Mouse (Mus musculus): ENCODE measurements at regions not wholly inside any gene's neighbourhood (a gene's known extent, or its start where the extent isn't known, plus 50 kb on each side); places are given as distances from the start of the nearest gene placed in this dataset.
A peak's percentile ranks its signal among the peaks of the same experiment; 100 is the strongest.

GRCm38 (mm10) chr3:78889326-78889725 lies 397.0 kb downstream of the Rapgef2 start:
- 88% methylated on average over 3 of the region's 3 CpGs for WGBS

GRCm38 (mm10) chr3:78884715-78885114 lies 401.6 kb downstream of the Rapgef2 start:
- Histone ChIP-seq H3K36me3 (no peaks in the 10 kb centered on the region), H3K4me1 (no peaks in the 10 kb centered on the region), H3K9me3 (replicated peaks) (no peaks in the 10 kb centered on the region), H3K27ac (no peak overlapping the region), H3K4me3 (no peak overlapping the region), H3K27me3 (ENCODE audit: low read depth, poor library complexity, severe bottlenecking) (no peaks in the 10 kb centered on the region)
- 84% methylated on average over 9 of the region's 9 CpGs for WGBS
- no peak for DNase-seq (ENCODE audit: low spot score)

More at GRCm38 (mm10) chr3:78889326-78889725, 397.0 kb downstream of the Rapgef2 start:
- no peak overlapping the region for H3K27ac ChIP-seq
- no peaks in the 10 kb centered on the region for H3K4me1 ChIP-seq
- no peaks in the 10 kb centered on the region for H3K27me3 ChIP-seq (ENCODE audit: low read depth, poor library complexity, severe bottlenecking)
- no peak overlapping the region for H3K4me3 ChIP-seq
- no peaks in the 10 kb centered on the region for H3K9me3 ChIP-seq (replicated peaks)
- DNase-seq (ENCODE audit: low spot score), result no peak
- no peaks in the 10 kb centered on the region for H3K36me3 ChIP-seq

- H3K36me3 ChIP-seq, result no peaks in the 10 kb centered on the region
- no peaks in the 10 kb centered on the region for H3K9me3 ChIP-seq (replicated peaks)
- H3K27me3 ChIP-seq (ENCODE audit: low read depth, poor library complexity, severe bottlenecking), result no peaks in the 10 kb centered on the region
- no peaks in the 10 kb centered on the region for H3K4me1 ChIP-seq
- no peak for DNase-seq (ENCODE audit: low spot score)
- no peak overlapping the region for H3K27ac ChIP-seq
- H3K4me3 ChIP-seq, result no peak overlapping the region
- 89% methylated on average over 11 of the region's 11 CpGs for WGBS
Measured at GRCm38 (mm10) chr3:78884029-78884428, 402.3 kb downstream of the Rapgef2 start.

GRCm38 (mm10) chr3:78880072-78880471 lies 406.2 kb downstream of the Rapgef2 start:
- Histone ChIP-seq H3K4me1 (no peaks in the 10 kb centered on the region), H3K27me3 (ENCODE audit: low read depth, poor library complexity, severe bottlenecking) (no peaks in the 10 kb centered on the region), H3K4me3 (no peak overlapping the region), H3K27ac (no peak overlapping the region), H3K36me3 (no peaks in the 10 kb centered on the region), H3K9me3 (replicated peaks) (no peaks in the 10 kb centered on the region)
- 87% methylated on average over 13 of the region's 13 CpGs for WGBS
- no peak for DNase-seq (ENCODE audit: low spot score)

GRCm38 (mm10) chr3:78877323-78877722 lies 409.0 kb downstream of the Rapgef2 start:
- H3K36me3 ChIP-seq, result no peaks in the 10 kb centered on the region
- WGBS, result 81% methylated on average over 3 of the region's 3 CpGs
- H3K4me1 ChIP-seq, result no peaks in the 10 kb centered on the region
- DNase-seq (ENCODE audit: low spot score), result no peak
- no peak overlapping the region for H3K4me3 ChIP-seq
- no peaks in the 10 kb centered on the region for H3K27me3 ChIP-seq (ENCODE audit: low read depth, poor library complexity, severe bottlenecking)
- no peaks in the 10 kb centered on the region for H3K9me3 ChIP-seq (replicated peaks)
- H3K27ac ChIP-seq, result no peak overlapping the region

- DNase-seq (ENCODE audit: low spot score), result no peak
- no peak overlapping the region for H3K27ac ChIP-seq
- no peak overlapping the region for H3K4me3 ChIP-seq
- 90% methylated on average over 1 of the region's 1 CpGs for WGBS
- H3K4me1 ChIP-seq, result no peaks in the 10 kb centered on the region
- H3K27me3 ChIP-seq (ENCODE audit: low read depth, poor library complexity, severe bottlenecking), result no peaks in the 10 kb centered on the region
- no peaks in the 10 kb centered on the region for H3K9me3 ChIP-seq (replicated peaks)
- H3K36me3 ChIP-seq, result no peaks in the 10 kb centered on the region
Measured at GRCm38 (mm10) chr3:78866896-78867295, 419.4 kb downstream of the Rapgef2 start.

- Histone ChIP-seq H3K4me3 (no peak overlapping the region), H3K36me3 (no peaks in the 10 kb centered on the region), H3K4me1 (no peaks in the 10 kb centered on the region), H3K9me3 (replicated peaks) (no peaks in the 10 kb centered on the region), H3K27me3 (ENCODE audit: low read depth, poor library complexity, severe bottlenecking) (no peaks in the 10 kb centered on the region), H3K27ac (no peak overlapping the region)
- WGBS, result 91% methylated on average over 9 of the region's 9 CpGs
- no peak for DNase-seq (ENCODE audit: low spot score)
Measured at GRCm38 (mm10) chr3:78866083-78866726, 420.1 kb downstream of the Rapgef2 start.

- DNase-seq (ENCODE audit: low spot score), result no peak
- 91% methylated on average over 2 of the region's 2 CpGs for WGBS
- no peaks in the 10 kb centered on the region for H3K36me3 ChIP-seq
- no peaks in the 10 kb centered on the region for H3K4me1 ChIP-seq
- H3K4me3 ChIP-seq, result no peak overlapping the region
- H3K27me3 ChIP-seq (ENCODE audit: low read depth, poor library complexity, severe bottlenecking), result no peaks in the 10 kb centered on the region
- H3K9me3 ChIP-seq (replicated peaks), result no peaks in the 10 kb centered on the region
- H3K27ac ChIP-seq, result no peak overlapping the region
Measured at GRCm38 (mm10) chr3:78863005-78863404, 423.3 kb downstream of the Rapgef2 start.

- DNase-seq (ENCODE audit: low spot score), result no peak
- Histone ChIP-seq H3K27me3 (ENCODE audit: low read depth, poor library complexity, severe bottlenecking) (no peaks in the 10 kb centered on the region), H3K9me3 (replicated peaks) (no peaks in the 10 kb centered on the region), H3K4me3 (no peak overlapping the region), H3K27ac (no peak overlapping the region), H3K36me3 (no peaks in the 10 kb centered on the region), H3K4me1 (no peaks in the 10 kb centered on the region)
- WGBS, result 76% methylated on average over 8 of the region's 8 CpGs
Measured at GRCm38 (mm10) chr3:78846617-78847318, 439.5 kb downstream of the Rapgef2 start.

- no peaks in the 10 kb centered on the region for H3K36me3 ChIP-seq
- H3K9me3 ChIP-seq (replicated peaks), result no peaks in the 10 kb centered on the region
- H3K27ac ChIP-seq, result no peak overlapping the region
- H3K27me3 ChIP-seq (ENCODE audit: low read depth, poor library complexity, severe bottlenecking), result no peaks in the 10 kb centered on the region
- H3K4me3 ChIP-seq, result no peak overlapping the region
- WGBS, result 94% methylated on average over 4 of the region's 4 CpGs
- DNase-seq (ENCODE audit: low spot score), result no peak
- H3K4me1 ChIP-seq, result no peaks in the 10 kb centered on the region
Measured at GRCm38 (mm10) chr3:78841173-78841572, 445.1 kb downstream of the Rapgef2 start.

- no peaks in the 10 kb centered on the region for H3K4me1 ChIP-seq
- H3K27me3 ChIP-seq (ENCODE audit: low read depth, poor library complexity, severe bottlenecking), result no peaks in the 10 kb centered on the region
- no peak for DNase-seq (ENCODE audit: low spot score)
- 88% methylated on average over 5 of the region's 5 CpGs for WGBS
- no peaks in the 10 kb centered on the region for H3K36me3 ChIP-seq
- H3K4me3 ChIP-seq, result no peak overlapping the region
- no peaks in the 10 kb centered on the region for H3K9me3 ChIP-seq (replicated peaks)
- H3K27ac ChIP-seq, result no peak overlapping the region
Measured at GRCm38 (mm10) chr3:78836824-78837223, 449.5 kb downstream of the Rapgef2 start.

GRCm38 (mm10) chr3:78825505-78825904 lies 460.8 kb downstream of the Rapgef2 start:
- H3K4me1 ChIP-seq, result no peaks in the 10 kb centered on the region
- 63% methylated on average over 2 of the region's 2 CpGs for WGBS
- H3K9me3 ChIP-seq (replicated peaks), result no peaks in the 10 kb centered on the region
- no peaks in the 10 kb centered on the region for H3K36me3 ChIP-seq
- H3K4me3 ChIP-seq, result no peak overlapping the region
- peak; percentile 36 for DNase-seq (ENCODE audit: low spot score)
- H3K27me3 ChIP-seq (ENCODE audit: low read depth, poor library complexity, severe bottlenecking), result no peaks in the 10 kb centered on the region
- no peak overlapping the region for H3K27ac ChIP-seq

GRCm38 (mm10) chr3:78812425-78812824 lies 473.9 kb downstream of the Rapgef2 start:
- no peak overlapping the region for H3K4me3 ChIP-seq
- DNase-seq (ENCODE audit: low spot score), result no peak
- no peaks in the 10 kb centered on the region for H3K27me3 ChIP-seq (ENCODE audit: low read depth, poor library complexity, severe bottlenecking)
- 90% methylated on average over 3 of the region's 3 CpGs for WGBS
- H3K27ac ChIP-seq, result no peak overlapping the region
- H3K9me3 ChIP-seq (replicated peaks), result no peaks in the 10 kb centered on the region
- H3K36me3 ChIP-seq, result no peaks in the 10 kb centered on the region
- no peaks in the 10 kb centered on the region for H3K4me1 ChIP-seq
